Mouse (Mus musculus): ENCODE measurements at regions not wholly inside any gene's neighbourhood (a gene's known extent, or its start where the extent isn't known, plus 50 kb on each side); places are given as distances from the start of the nearest gene placed in this dataset.

GRCm38 (mm10) chr16:87817590-87817989, 118.8 kb downstream of the Bach1 start:
- TF ChIP-seq CTCF (IDR thresholded peaks at IDR 0.05; ENCODE audit: extremely low read depth, insufficient read length, insufficient replicate concordance, low read depth, low read length) (no peak), POLR2A (IDR thresholded peaks at IDR 0.05; ENCODE audit: low read depth, low read length) (no peak)

Data from small intestine, adult 2 months (tissue).